Mouse (Mus musculus): Measurements from ENCODE around the gene Rtkn.

DNA sequence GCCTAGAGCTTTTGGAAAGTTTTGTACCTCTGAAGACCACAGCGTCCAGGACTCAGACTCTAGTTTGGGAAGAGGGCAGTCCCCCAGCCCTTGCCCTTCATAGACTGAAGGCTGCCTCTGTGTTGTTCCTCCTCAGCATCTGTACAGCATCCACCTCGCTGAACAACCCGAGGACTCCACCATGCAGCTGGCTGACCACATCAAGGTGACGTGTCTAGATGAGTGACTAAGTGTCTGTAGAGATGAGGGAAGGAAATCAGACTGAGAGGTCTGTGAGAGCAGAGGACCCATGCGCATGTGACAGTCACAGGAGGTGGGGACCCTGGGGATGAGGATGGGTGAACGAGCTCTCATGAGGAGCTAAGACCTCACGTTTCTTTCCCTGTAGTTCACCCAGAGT lies 58.3 kb downstream of the Rtkn start:
- TF ChIP-seq CTCF (IDR thresholded peaks at IDR 0.05; ENCODE audit: control insufficient read depth, insufficient read depth, insufficient read length) (no peak), MYOG (IDR thresholded peaks at IDR 0.05; ENCODE audit: control insufficient read depth, extremely low read depth, insufficient read length) (no peak), USF1 (IDR thresholded peaks at IDR 0.05; ENCODE audit: low read depth) (no peak), MAX (IDR thresholded peaks at IDR 0.05) (no peak)
